Mouse (Mus musculus): ENCODE data around the gene Slc2a12. TPM values are rescaled to one million over a fixed set of nuclear protein-coding genes. Genes with fewer than 3 reads are reported as not detected.

Slc2a12 gene
- polyA plus RNA-seq, 1 experiment from 2014 or later, result 3.2 TPM

DNA sequence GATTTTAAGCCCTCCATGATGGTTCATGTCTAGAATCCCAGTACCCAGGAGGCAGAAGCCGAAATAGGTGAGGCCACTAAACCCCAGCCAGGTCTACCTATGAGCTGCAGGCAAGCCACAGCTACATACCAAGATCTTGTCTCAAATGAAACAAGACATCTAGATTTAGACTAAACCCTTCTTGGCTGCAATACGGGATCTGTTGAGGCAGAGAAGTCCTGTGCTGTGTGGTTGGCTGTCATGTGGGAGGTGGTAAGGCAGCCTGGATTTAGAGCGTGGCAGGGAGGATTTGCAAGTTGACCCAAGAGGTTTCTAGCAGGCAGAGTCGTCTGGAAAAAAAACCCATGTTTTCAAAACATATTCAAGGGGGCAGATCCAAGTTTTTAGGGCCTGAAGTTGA lies 12.9 kb upstream of the Slc2a12 start:
- TF ChIP-seq CTCF (IDR thresholded peaks at IDR 0.05) (no peak), EP300 (IDR thresholded peaks at IDR 0.05) (no peak)
- H3K4me3 ChIP-seq (ENCODE audit: low read depth, low read length), result no peak overlapping the region
- ATAC-seq (no peak), DNase-seq (ENCODE audit: low spot score) (no peak)
- no peaks in the 10 kb centered on the region for H3K27me3 ChIP-seq (replicated peaks; ENCODE audit: insufficient read depth, low read length)
- no peak overlapping the region for H3K27ac ChIP-seq (ENCODE audit: low read length)
- 79% methylated on average over 4 of the region's 4 CpGs for WGBS
- H3K4me1 ChIP-seq (ENCODE audit: insufficient read depth, low read depth, low read length), result no peaks in the 10 kb centered on the region
- H3K4me2 ChIP-seq (replicated peaks; ENCODE audit: low read depth, low read length), result no peak overlapping the region
- H3K36me3 ChIP-seq (ENCODE audit: insufficient read depth, low read length), result no peaks in the 10 kb centered on the region
- H3K9ac ChIP-seq (replicated peaks; ENCODE audit: low read depth), result no peak overlapping the region
- H3K9me3 ChIP-seq (ENCODE audit: low read length), result no peaks in the 10 kb centered on the region

DNA sequence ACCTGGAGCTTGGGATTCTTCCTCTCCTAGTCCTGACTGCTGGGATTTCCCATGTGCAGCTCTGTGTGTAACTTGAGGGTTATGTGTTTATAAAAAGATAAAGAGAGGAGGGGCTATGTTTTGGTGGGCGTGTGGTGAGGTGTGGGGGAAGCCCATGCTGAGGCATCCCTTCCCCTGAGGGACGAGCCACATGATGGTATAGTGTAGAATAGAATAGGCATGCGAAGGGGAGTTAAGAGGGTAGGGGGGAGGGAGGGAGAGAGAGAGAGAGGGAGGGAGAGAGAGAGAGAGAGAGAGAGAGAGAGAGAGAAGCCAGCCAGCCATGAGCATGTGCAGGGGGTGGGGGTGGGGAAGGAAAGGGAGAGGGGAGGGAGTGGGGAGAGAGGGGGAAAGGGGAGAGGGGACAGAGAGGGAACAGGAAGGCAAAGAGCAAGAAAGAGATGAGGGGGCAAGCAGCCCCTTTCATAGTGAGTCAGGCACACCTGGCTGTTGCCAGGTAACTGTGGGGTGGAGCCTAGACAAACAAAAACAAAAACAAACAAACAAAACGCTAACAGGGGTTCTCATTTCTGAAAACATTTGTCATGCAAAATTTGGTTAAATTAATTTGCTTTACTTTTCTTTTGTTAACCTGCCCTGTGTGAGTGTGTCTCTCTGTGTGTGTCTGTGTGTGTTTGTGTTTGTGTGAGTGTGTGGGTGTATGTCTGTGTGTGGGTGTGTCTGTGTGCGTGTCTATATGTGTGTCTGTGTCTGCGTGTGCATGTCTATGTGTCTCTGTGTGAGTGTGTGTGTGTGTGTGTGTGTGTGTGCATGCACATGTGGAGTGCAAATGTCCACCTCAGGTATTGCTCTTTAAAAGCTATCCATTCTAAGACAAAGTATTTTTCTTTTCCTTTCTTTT lies 11.2 kb upstream of the Slc2a12 start:
- H3K4me3 ChIP-seq (ENCODE audit: low read depth, low read length), result no peak overlapping the region
- no peak for TF ChIP-seq EP300 (IDR thresholded peaks at IDR 0.05)
- no peak for TF ChIP-seq CTCF (IDR thresholded peaks at IDR 0.05)
- no peaks in the 10 kb centered on the region for H3K4me1 ChIP-seq (ENCODE audit: insufficient read depth, low read depth, low read length)
- ATAC-seq (no peak), DNase-seq (ENCODE audit: low spot score) (no peak)
- H3K27ac ChIP-seq (ENCODE audit: low read length), result no peak overlapping the region
- WGBS, result 39% methylated on average over 6 of the region's 6 CpGs
- H3K36me3 ChIP-seq (ENCODE audit: insufficient read depth, low read length), result no peaks in the 10 kb centered on the region
- H3K27me3 ChIP-seq (replicated peaks; ENCODE audit: insufficient read depth, low read length), result no peaks in the 10 kb centered on the region
- H3K9ac ChIP-seq (replicated peaks; ENCODE audit: low read depth), result no peak overlapping the region
- no peak overlapping the region for H3K4me2 ChIP-seq (replicated peaks; ENCODE audit: low read depth, low read length)
- H3K9me3 ChIP-seq (ENCODE audit: low read length), result no peaks in the 10 kb centered on the region

- no peak overlapping the region for H3K9ac ChIP-seq (replicated peaks; ENCODE audit: low read depth)
- H3K36me3 ChIP-seq (ENCODE audit: insufficient read depth, low read length), result no peaks in the 10 kb centered on the region
- 34% methylated on average over 3 of the region's 3 CpGs for WGBS
- DNase-seq (ENCODE audit: low spot score), result no peak
- TF ChIP-seq EP300 (IDR thresholded peaks at IDR 0.05) (no peak), CTCF (IDR thresholded peaks at IDR 0.05) (no peak)
- no peak overlapping the region for H3K27ac ChIP-seq (ENCODE audit: low read length)
- H3K4me2 ChIP-seq (replicated peaks; ENCODE audit: low read depth, low read length), result no peak overlapping the region
- no peaks in the 10 kb centered on the region for H3K4me1 ChIP-seq (ENCODE audit: insufficient read depth, low read depth, low read length)
- no peaks in the 10 kb centered on the region for H3K9me3 ChIP-seq (ENCODE audit: low read length)
- ATAC-seq, result no peak
- H3K4me3 ChIP-seq (ENCODE audit: low read depth, low read length), result no peak overlapping the region
- H3K27me3 ChIP-seq (replicated peaks; ENCODE audit: insufficient read depth, low read length), result no peaks in the 10 kb centered on the region
Observed at GRCm38 (mm10) chr10:22637241-22637640, 7.6 kb upstream of the Slc2a12 start.

DNA sequence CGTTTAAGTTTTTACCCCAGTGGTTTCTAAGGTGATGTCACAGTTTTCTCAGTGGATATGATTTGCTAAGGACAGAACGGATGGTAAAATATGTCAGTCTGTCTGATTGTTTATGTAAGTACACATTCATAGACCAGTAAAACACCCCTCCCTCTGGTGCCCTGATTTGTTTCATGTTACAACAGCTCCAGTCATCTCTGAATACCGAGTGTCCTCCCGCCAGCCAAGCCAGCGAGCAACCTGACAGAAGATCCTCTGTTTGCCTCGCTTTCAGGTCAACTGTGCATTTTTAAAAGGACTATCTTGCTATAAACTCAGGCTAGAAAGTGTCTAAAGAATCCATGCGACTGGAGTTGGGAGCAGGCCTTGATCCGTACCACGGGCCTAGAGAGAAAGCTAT lies 640 bp upstream of the Slc2a12 start:
- Histone ChIP-seq H3K36me3 (ENCODE audit: insufficient read depth, low read length) (no peaks in the 10 kb centered on the region), H3K4me2 (replicated peaks; ENCODE audit: low read depth, low read length) (no peak overlapping the region), H3K27ac (ENCODE audit: low read length) (peak overlapping the region; percentile 92), H3K9me3 (ENCODE audit: low read length) (no peaks in the 10 kb centered on the region), H3K4me1 (ENCODE audit: insufficient read depth, low read depth, low read length) (0 out of 2 replicates have a peak, but pooled peaks cover 2% of the 10 kb centered on the region), H3K4me3 (ENCODE audit: low read depth, low read length) (no peak overlapping the region), H3K9ac (replicated peaks; ENCODE audit: low read depth) (no peak overlapping the region), H3K27me3 (replicated peaks; ENCODE audit: insufficient read depth, low read length) (no peaks in the 10 kb centered on the region)
- ATAC-seq, result no peak
- 70% methylated on average over 9 of the region's 9 CpGs for WGBS
- DNase-seq (ENCODE audit: low spot score), result no peak
- TF ChIP-seq CTCF (IDR thresholded peaks at IDR 0.05), result no peak
- no peak for TF ChIP-seq EP300 (IDR thresholded peaks at IDR 0.05)

DNA sequence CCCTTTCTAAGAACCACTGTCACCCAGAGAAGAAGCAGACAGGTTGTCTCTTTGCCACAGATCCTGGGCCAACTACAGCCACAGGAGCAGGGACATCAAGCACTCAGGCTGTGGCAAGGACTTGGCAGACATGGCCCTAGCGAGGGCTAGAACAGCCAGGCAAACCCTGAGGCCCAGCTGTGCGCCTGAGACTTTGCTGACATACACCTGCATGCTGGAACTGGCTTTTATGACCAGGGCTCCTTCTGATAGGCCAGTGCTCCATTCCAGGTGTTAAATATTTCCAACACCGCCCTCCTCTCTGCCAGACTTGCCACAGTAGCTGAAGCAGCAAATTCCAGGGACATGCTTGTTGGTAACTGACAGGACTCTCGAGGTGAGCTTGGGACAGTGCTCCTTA lies 3.9 kb downstream of the Slc2a12 start:
- Histone ChIP-seq H3K4me1 (ENCODE audit: insufficient read depth, low read depth, low read length) (no peaks in the 10 kb centered on the region), H3K9me3 (ENCODE audit: low read length) (no peaks in the 10 kb centered on the region), H3K9ac (replicated peaks; ENCODE audit: low read depth) (no peak overlapping the region), H3K27ac (ENCODE audit: low read length) (no peak overlapping the region), H3K4me3 (ENCODE audit: low read depth, low read length) (no peak overlapping the region), H3K36me3 (ENCODE audit: insufficient read depth, low read length) (no peaks in the 10 kb centered on the region), H3K4me2 (replicated peaks; ENCODE audit: low read depth, low read length) (no peak overlapping the region), H3K27me3 (replicated peaks; ENCODE audit: insufficient read depth, low read length) (no peaks in the 10 kb centered on the region)
- 67% methylated on average over 4 of the region's 4 CpGs for WGBS
- no peak for TF ChIP-seq EP300 (IDR thresholded peaks at IDR 0.05)
- TF ChIP-seq CTCF (IDR thresholded peaks at IDR 0.05), result no peak
- no peak for DNase-seq (ENCODE audit: low spot score)
- no peak for ATAC-seq

DNA sequence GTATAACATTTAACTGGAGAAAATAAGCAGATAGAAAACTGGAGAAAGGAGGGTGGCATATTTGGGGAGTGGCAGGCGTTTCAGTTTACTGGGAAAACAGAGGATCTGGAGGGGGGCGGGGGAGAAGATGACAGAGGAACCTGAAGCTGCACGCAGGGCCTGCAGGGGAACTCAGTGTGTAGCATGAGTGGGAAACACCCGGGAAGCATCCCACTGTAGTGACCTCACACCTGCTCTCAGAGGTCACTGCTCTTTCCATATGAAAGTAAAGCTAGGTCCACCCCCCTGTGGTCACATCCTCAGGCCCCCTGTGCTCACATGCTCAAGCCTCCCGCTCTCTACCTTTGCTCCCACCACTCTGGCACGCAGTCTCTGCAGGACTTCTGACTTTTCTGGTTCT lies 9.0 kb downstream of the Slc2a12 start:
- Histone ChIP-seq H3K9me3 (ENCODE audit: low read length) (no peaks in the 10 kb centered on the region), H3K4me1 (ENCODE audit: insufficient read depth, low read depth, low read length) (0 out of 2 replicates have a peak, but pooled peaks cover under 1% of the 10 kb centered on the region), H3K9ac (replicated peaks; ENCODE audit: low read depth) (no peak overlapping the region), H3K4me2 (replicated peaks; ENCODE audit: low read depth, low read length) (no peak overlapping the region), H3K27ac (ENCODE audit: low read length) (no peak overlapping the region), H3K27me3 (replicated peaks; ENCODE audit: insufficient read depth, low read length) (no peaks in the 10 kb centered on the region), H3K4me3 (ENCODE audit: low read depth, low read length) (no peak overlapping the region), H3K36me3 (ENCODE audit: insufficient read depth, low read length) (no peaks in the 10 kb centered on the region)
- no peak for ATAC-seq
- TF ChIP-seq EP300 (IDR thresholded peaks at IDR 0.05) (no peak), CTCF (IDR thresholded peaks at IDR 0.05) (no peak)
- 46% methylated on average over 6 of the region's 6 CpGs for WGBS
- DNase-seq (ENCODE audit: low spot score), result no peak

All from lung, postnatal 0 days (tissue).